Mouse (Mus musculus): ENCODE results near the gene Dnali1. TPM values are rescaled to one million over a fixed set of nuclear protein-coding genes. Genes with fewer than 3 reads are reported as not detected.

The Dnali1 gene
- under 1 TPM; 0.28 to 0.50 TPM for total RNA-seq (2021)

GRCm38 (mm10) chr4:125065517-125066307, at the start of gene Dnali1:
Gene Dnali1, minus strand, starts transcription at chr4:125065703.
- peak; percentile 29 to 34 for DNase-seq (ENCODE audit: low spot score in 2 of 2)
- intact Hi-C loops (cut with DNase I) = loop anchor here (2.0 kb wide), 1 partner anchor 19 kb away; the partner anchor contains the start of gene Meaf6

DNA sequence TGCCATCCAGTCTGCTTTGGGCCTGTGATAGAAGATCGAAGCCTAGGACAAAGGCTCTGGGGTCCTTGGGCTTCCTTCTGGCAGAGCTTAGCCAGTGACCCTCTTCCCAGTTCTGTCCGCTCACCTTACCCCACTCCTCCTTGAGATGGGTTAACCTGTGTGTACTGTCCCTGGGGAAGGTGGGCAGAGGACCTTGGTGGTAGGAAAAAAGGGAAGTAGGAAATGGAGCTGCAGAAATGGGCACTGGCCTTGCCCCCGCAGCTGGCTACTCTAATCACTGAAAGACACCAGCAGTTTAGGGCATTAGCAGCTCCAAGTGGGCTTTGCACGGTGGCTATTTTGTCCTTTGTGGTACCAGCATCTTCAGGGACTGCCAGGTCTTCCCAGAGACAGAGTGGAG, 49.6 kb upstream of the Dnali1 start:
- no peak for DNase-seq (ENCODE audit: low spot score in 2 of 2)
- intact Hi-C loops (cut with DNase I) = no loop called here

- peak; percentile 88 to 95 for DNase-seq (ENCODE audit: low spot score in 2 of 2)
- intact Hi-C loops (cut with DNase I) = no loop called here
These were observed 49.1 kb upstream of the Dnali1 start for GRCm38 (mm10) chr4:125114638-125115037.

DNA sequence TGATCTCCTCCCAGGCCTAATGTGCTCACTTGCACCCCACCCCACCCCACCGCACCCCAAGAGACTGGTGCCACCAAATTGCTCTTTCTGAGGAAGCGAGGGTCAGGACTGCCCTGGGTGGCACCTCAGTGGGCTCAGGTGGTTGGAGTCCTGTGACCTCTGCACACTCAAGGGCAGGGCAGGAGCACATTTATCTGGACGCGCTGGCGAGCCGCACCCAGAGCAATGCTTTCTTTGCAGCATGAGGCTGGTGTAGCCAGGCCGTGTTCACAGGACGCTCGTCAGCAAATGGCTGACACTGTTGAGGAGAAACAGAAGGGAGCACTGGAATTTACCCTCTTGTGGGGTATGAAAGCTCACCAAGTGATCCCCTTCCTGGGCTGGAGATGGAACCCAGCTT, 39.9 kb upstream of the Dnali1 start:
- intact Hi-C loops (cut with DNase I) = no loop called here

GRCm38 (mm10) chr4:125101334-125101733, 35.8 kb upstream of the Dnali1 start:
- DNase-seq (ENCODE audit: low spot score in 2 of 2) = peak in 1 of 2 experiments; percentile 56
- intact Hi-C loops (cut with DNase I) = no loop called here

More for the DNA sequence above, 39.9 kb upstream of the Dnali1 start:
- DNase-seq (ENCODE audit: low spot score in 2 of 2) = no peak

- DNase-seq (ENCODE audit: low spot score in 2 of 2) = peak; percentile 80 to 83
- intact Hi-C loops (cut with DNase I) = no loop called here
These were observed 34.0 kb upstream of the Dnali1 start for GRCm38 (mm10) chr4:125099458-125099857.

GRCm38 (mm10) chr4:125097412-125097811, 31.9 kb upstream of the Dnali1 start:
- intact Hi-C loops (cut with DNase I) = no loop called here
- no peak for DNase-seq (ENCODE audit: low spot score in 2 of 2)

DNA sequence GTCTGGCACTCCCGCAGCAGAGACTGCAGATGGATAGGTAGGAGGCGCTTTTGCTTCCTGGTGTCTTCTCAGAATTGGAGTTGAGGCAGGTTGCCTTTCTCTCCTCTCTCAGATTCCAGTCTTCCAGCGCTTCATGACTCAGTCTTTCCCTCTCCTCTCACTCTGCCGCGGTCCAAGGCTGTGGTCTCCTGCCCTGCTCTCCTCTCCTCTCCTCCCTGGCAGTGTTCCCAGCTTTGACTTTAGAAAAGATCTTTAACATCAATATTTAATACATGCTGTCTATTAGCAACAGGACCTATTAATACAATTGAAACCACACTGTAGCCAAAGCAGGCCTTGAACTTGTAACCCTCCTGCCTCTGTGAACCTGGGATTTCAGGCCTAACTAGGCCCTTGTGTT, 30.6 kb upstream of the Dnali1 start:
- DNase-seq (ENCODE audit: low spot score in 2 of 2) = no peak
- intact Hi-C loops (cut with DNase I) = no loop called here

DNA sequence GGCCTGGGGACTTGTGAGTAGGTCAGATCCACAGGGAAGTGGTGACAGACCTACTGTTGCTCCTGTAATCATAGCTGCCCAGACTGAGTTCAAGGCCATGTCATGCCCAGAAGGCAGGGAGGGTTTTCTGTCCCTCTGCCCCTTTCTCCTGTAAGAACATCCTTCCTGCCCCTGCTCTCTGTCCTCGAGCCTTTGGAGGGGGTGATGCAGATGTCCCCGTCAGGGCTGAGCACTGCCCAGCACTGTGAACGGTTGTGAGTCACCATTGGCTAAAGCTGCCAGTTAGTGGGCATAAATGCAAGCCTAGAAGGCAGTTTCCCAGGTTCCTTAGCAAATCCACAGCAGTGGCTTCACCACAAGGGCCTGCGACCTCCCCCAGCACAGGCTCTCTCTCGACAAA, 27.5 kb upstream of the Dnali1 start:
- intact Hi-C loops (cut with DNase I) = no loop called here
- no peak for DNase-seq (ENCODE audit: low spot score in 2 of 2)

GRCm38 (mm10) chr4:125085346-125085841, 19.9 kb upstream of the Dnali1 start:
- intact Hi-C loops (cut with DNase I) = loop anchor here (2.0 kb wide), 1 partner anchor 19 kb away; the partner anchor contains the start of gene Snip1
- DNase-seq (ENCODE audit: low spot score in 2 of 2) = peak; percentile 78 to 82

DNA sequence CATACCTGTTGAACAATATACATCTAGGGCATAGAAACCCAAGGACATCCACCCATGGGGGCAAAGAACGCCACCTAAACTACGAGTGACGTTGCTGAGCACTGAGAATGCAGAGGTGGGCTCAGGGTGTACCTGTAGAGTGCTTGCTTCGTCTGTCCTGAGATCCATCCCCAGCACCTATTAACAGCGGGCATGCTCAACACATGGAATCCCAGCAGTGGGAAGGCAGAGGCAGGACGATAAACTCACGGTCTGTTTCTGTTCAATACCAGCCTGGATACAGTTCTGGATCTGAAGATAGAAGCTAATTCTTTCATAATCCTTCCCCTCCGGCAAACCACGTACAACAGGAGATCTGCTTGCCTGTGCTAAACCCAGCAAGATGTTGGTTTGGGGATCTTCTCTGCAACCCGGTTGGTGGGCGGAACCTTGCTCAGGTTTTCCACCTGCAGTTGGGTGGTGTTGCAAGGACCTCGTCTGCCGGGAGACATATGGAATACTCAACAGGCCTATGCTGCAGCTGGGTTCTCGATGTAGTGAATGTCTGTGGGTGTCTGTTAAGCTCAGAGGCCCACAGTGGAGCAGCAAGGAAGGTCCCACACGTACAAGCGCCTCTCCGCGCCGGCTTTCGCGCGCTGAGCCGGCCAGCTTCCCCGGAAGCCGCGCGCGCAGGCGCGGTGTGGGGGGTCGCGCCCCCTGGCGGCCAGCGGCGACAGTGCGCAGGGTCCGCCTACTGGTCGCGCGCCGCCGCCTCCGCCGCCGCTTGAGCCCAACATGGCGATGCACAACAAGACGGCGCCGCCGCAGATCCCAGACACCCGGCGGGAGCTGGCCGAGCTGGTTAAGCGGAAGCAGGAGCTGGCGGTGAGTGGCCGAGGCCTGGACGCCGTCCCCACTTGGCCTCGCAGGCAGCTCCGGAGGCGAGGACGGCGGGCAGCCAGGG, 19.2 kb upstream of the Dnali1 start, which contains the start of gene Meaf6:
Gene Meaf6, plus strand, starts transcription at position 732 of the 943 bp plus-strand sequence.
- DNase-seq (ENCODE audit: low spot score in 2 of 2) = peak; percentile 93 to 96
- intact Hi-C loops (cut with DNase I) = loop anchor here (2.0 kb wide), 1 partner anchor 18 kb away; the partner anchor contains the start of gene Snip1

DNA sequence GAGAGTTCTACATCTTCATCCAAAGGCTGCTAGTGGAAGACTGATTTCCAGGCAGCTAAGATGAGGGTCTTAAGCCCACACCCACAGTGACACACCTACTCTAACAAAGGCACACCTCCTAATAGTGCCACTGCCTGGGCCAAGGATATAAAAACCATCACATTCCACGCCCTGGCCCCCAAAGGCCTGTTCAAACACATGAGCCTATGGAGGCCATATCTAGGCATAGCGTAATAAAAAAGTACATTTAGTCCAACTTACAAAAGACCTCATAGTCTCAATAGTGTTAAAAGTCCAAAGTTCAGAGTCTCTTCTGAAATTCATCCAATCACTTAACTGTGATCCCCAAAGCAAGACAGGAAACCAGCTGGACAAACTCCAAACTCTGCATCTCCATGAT, 13.2 kb upstream of the Dnali1 start:
- intact Hi-C loops (cut with DNase I) = no loop called here
- no peak for DNase-seq (ENCODE audit: low spot score in 2 of 2)

DNA sequence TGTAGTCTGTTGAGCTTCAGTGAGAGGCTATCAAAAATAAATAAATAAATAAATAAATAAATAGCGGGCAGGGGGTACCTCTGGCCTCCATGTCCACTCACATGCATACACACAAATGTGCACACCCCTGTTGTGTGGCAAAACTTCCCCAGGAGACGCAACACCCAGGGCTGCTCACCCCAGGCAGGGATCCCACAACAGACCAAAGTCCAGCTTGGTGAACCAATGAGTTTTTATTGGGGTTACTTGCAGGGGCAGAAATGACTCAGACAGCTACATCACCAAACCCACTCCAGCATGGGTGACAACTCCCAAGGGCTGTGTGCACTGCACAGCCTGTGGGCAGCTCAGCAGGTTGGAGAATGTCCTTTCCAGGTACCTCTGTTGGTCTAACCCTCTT, 12.2 kb upstream of the Dnali1 start:
- intact Hi-C loops (cut with DNase I) = no loop called here
- no peak for DNase-seq (ENCODE audit: low spot score in 2 of 2)

- intact Hi-C loops (cut with DNase I) = loop anchor here (2.0 kb wide), 1 partner anchor 18 kb away; the partner anchor contains the start of gene Meaf6
These were observed 1.2 kb upstream of the Dnali1 start, which contains the start of gene Snip1 for GRCm38 (mm10) chr4:125066490-125067370. Gene Snip1, plus strand, starts transcription at chr4:125066672.

GRCm38 (mm10) chr4:125063829-125064228, 1.7 kb downstream of the Dnali1 start:
- intact Hi-C loops (cut with DNase I) = no loop called here
- DNase-seq (ENCODE audit: low spot score in 2 of 2) = no peak

More at GRCm38 (mm10) chr4:125066490-125067370, 1.2 kb upstream of the Dnali1 start, which contains the start of gene Snip1:
- peak; percentile 95 to 97 for DNase-seq (ENCODE audit: low spot score in 2 of 2)

DNA sequence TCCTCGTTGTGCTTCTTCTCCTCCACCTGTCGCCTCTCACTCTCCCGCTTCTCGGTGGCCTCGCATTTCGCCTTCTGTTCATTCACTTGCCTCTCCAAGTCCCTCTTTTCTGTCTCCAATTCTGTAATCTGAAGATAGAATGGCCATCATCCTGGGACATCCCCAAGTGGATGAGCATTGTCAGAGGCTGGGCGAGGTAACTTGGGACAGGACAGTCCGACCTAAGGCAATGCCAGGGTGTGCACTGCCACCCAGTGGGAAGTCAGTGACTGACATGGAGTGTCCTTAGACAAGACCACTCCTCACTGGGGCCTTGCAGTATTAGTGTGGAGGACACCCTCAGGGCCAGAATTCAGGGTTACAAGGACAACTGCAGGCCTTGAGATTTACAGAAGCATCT, 6.5 kb downstream of the Dnali1 start:
- DNase-seq (ENCODE audit: low spot score in 2 of 2) = peak; percentile 53 to 60
- intact Hi-C loops (cut with DNase I) = loop anchor here (1.0 kb wide), 1 partner anchor 116 kb away; no protein-coding TSS in a partner anchor

GRCm38 (mm10) chr4:125058033-125058432, 7.5 kb downstream of the Dnali1 start:
- intact Hi-C loops (cut with DNase I) = no loop called here
- DNase-seq (ENCODE audit: low spot score in 2 of 2) = no peak

DNA sequence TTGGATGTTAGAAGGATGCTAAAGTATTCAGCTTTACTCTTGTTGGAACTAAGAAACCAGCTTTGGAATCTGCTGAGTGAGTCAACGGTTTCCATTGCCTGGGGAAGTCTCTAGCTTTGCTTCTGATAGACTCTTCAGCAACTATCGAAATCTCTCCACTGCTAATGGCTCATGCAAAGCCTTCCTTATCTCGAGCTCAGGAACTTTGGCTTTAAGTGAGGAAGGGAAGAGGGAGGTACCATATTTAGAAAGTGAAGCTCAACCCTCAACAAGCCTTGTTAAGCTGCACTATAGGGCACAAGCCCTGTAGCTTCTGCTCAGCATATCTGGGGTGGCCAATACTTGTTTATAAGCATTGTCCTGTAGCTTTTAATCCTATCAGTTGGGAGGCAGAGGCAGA, 8.2 kb downstream of the Dnali1 start:
- intact Hi-C loops (cut with DNase I) = no loop called here
- DNase-seq (ENCODE audit: low spot score in 2 of 2) = no peak

DNA sequence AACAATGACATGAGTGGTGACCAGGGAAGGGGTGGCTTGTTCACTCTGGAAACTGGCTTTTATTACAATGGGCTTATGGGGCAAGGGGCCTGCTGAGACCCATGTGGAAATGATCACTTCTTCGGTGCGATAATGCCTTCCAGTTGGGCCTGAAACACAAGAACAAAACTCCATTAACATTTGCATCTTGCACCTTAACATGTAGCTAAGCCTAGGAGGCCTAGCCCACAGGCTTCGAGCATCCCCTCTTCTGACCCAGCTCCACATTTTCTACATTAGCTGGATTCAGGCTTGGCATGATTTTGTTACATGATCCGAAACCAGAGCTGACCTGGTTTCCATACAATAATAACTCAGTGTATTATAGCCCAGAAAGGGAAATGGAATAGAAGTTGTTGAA, 9.0 kb downstream of the Dnali1 start:
- intact Hi-C loops (cut with DNase I) = no loop called here
- DNase-seq (ENCODE audit: low spot score in 2 of 2) = no peak
